Mouse (Mus musculus) heart, embryonic 13.5 days (tissue): ENCODE measurements around the gene Gp9. TPM values are rescaled to one million over a fixed set of nuclear protein-coding genes. Genes with fewer than 3 reads are reported as not detected.

Experiments used
- ATAC-seq: fragments of 200-750 bp; cut with Nextera tagmentation; 2 replicates; pipeline ENCODE4 v1.8.0; 2017; ENCODE audit warnings: moderate TSS enrichment; ENCODE audit not compliant: insufficient number of reproducible peaks, low FRiP score, low TSS enrichment; ENCODE audit errors: extremely low read depth
- H3K27ac ChIP-seq: fragments of 300-500 bp; sonication (generic); replicated peaks from 2 replicates; pipeline ENCODE4 v1.5.1; 2015; ENCODE audit warnings: moderate library complexity, mild to moderate bottlenecking, inconsistent platforms
- H3K27me3 ChIP-seq: fragments of 300-500 bp; sonication (generic); replicated peaks from 2 replicates; pipeline ENCODE4 v1.6.1; 2015; ENCODE audit warnings: mild to moderate bottlenecking, inconsistent platforms
- H3K36me3 ChIP-seq: fragments of 300-500 bp; sonication (generic); 2 replicates; pipeline ENCODE4 v1.6.1; 2015; ENCODE audit warnings: mild to moderate bottlenecking, inconsistent platforms
- H3K4me1 ChIP-seq: fragments of 300-500 bp; sonication (generic); 2 replicates; pipeline ENCODE4 v1.6.1; 2015; ENCODE audit warnings: inconsistent platforms
- H3K4me2 ChIP-seq: fragments of 300-500 bp; sonication (generic); 2 replicates; pipeline ENCODE4 v1.6.1; 2015; ENCODE audit warnings: inconsistent platforms, mild to moderate bottlenecking, moderate library complexity
- H3K4me3 ChIP-seq: fragments of 300-500 bp; sonication (generic); 2 replicates; pipeline ENCODE4 v1.5.1; 2015; ENCODE audit warnings: moderate library complexity, mild to moderate bottlenecking, inconsistent platforms
- H3K9ac ChIP-seq: fragments of 300-500 bp; sonication (generic); 2 replicates; pipeline ENCODE4 v1.6.1; 2015; ENCODE audit warnings: inconsistent platforms, mild to moderate bottlenecking, moderate library complexity
- H3K9me3 ChIP-seq: fragments of 300-500 bp; sonication (generic); 2 replicates; pipeline ENCODE4 v1.6.1; 2016; ENCODE audit warnings: inconsistent platforms
- WGBS: fragments of 180-500 bp; shearing (Covaris S2); methylation state at CpG from one replicate; pipeline ENCODE4 v1.1.7; 2015; ENCODE audit warnings: mixed read lengths; 5-methylcytosine and 5-hydroxymethylcytosine counted together
- polyA plus RNA-seq: library from polyadenylated mRNA; unstranded; fragments of >200 nt; fragmentation: Nextera tagmentation; extraction: Ambion mirVana; gene quantifications from 2 replicates; pipeline ENCODE4 v1.2.1, GENCODE M21; 2015

Gp9 gene
- polyA plus RNA-seq, 1 experiment from 2014 or later, result 5.1 TPM

DNA sequence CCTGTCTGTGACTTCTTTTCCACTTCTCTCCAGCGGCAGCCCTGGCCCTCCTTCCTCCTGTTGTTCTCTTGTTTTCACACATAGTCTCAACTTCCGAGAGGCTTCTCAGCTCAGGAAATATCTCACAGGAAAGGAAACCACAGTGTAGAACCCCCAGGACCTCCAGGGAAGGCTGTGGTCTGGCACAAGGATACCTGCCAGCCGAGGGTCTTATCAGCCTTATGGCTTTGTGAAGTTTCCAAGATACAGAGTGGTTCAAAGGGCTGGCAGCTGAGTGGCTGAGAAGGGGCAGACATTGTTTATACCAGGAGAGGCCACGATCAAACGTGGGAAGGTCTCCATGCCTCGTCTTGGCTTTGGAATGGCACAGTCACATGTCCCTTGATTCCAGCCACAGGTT, 38.0 kb upstream of the Gp9 start:
- Histone ChIP-seq H3K9me3 (no peaks in the 10 kb centered on the region), H3K4me2 (no peak overlapping the region), H3K27me3 (peaks cover 19% of the 10 kb centered on the region), H3K27ac (peak overlapping the region; percentile 58), H3K4me1 (peaks cover 30% of the 10 kb centered on the region), H3K36me3 (no peaks in the 10 kb centered on the region), H3K9ac (0 out of 2 replicates have a peak overlapping the region, but pooled peaks have one; percentile 37), H3K4me3 (no peak overlapping the region)
- peak; percentile 8; the same call in 1 of the 2 replicates for ATAC-seq
- WGBS, result 28% methylated on average over 6 of the region's 6 CpGs

- Histone ChIP-seq H3K36me3 (no peaks in the 10 kb centered on the region), H3K4me2 (no peak overlapping the region), H3K4me1 (peaks cover 30% of the 10 kb centered on the region), H3K27me3 (peaks cover 13% of the 10 kb centered on the region), H3K9me3 (no peaks in the 10 kb centered on the region), H3K4me3 (no peak overlapping the region), H3K27ac (no peak overlapping the region; the same call in 1 of the 2 replicates), H3K9ac (no peak overlapping the region)
- no peak for ATAC-seq
Observed at GRCm38 (mm10) chr6:87740496-87740895, 37.4 kb upstream of the Gp9 start.

- H3K9ac ChIP-seq, result no peak overlapping the region
- H3K36me3 ChIP-seq, result no peaks in the 10 kb centered on the region
- WGBS, result 68% methylated on average over 8 of the region's 8 CpGs
- no peak overlapping the region for H3K4me2 ChIP-seq
- no peaks in the 10 kb centered on the region for H3K9me3 ChIP-seq
- H3K4me1 ChIP-seq, result peaks cover 35% of the 10 kb centered on the region
- no peak overlapping the region for H3K27ac ChIP-seq
- no peaks in the 10 kb centered on the region for H3K27me3 ChIP-seq
- no peak for ATAC-seq
- H3K4me3 ChIP-seq, result no peak overlapping the region
Observed at GRCm38 (mm10) chr6:87741978-87742377, 35.9 kb upstream of the Gp9 start.

DNA sequence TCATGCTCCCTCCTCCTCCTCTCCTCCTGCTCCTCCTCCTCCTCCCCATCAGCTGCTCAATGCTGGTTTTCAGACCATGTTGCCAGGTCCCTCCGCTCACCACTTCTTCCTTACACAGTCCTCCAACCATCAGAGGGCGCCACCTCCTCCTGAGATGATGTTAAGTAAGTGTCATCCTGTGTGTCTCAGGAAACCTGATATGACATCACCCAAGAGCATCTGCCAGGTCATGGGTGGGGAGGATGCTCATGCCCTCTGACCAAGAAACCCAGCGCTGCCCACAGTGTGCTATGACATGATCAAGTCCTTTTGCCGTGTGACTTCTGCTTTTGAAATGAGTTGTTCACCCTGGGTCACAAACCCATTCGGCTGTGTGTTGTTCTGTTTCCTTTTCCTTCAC, 35.1 kb upstream of the Gp9 start:
- Histone ChIP-seq H3K4me2 (no peak overlapping the region), H3K4me3 (no peak overlapping the region), H3K27me3 (no peaks in the 10 kb centered on the region), H3K4me1 (peaks cover 35% of the 10 kb centered on the region), H3K9me3 (no peaks in the 10 kb centered on the region), H3K36me3 (no peaks in the 10 kb centered on the region), H3K9ac (no peak overlapping the region), H3K27ac (no peak overlapping the region)
- ATAC-seq, result no peak
- WGBS, result 80% methylated on average over 5 of the region's 5 CpGs

DNA sequence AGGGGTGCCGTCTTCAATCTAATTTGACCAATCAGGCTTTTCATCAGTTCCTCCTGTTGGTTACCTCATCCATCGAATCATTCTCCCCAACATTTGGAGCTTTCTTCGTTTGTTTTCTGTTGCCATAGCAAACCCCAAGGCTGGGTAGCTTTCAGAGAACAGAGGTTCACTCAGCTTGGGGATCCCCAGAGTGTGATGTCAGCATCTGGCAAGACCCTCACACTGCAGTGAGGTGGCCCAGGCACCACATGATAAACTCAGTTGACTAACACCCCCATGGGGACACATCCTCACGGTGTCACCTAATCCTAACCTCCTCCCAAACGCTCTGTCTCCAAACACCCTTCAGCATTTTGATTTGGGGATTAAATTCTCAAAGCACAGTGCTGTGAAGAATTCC, 34.6 kb upstream of the Gp9 start:
- no peaks in the 10 kb centered on the region for H3K36me3 ChIP-seq
- no peak overlapping the region for H3K4me3 ChIP-seq
- H3K27ac ChIP-seq, result no peak overlapping the region
- no peak for ATAC-seq
- H3K4me2 ChIP-seq, result no peak overlapping the region
- 63% methylated on average over 5 of the region's 5 CpGs for WGBS
- no peaks in the 10 kb centered on the region for H3K9me3 ChIP-seq
- H3K27me3 ChIP-seq, result no peaks in the 10 kb centered on the region
- no peak overlapping the region for H3K9ac ChIP-seq
- H3K4me1 ChIP-seq, result peaks cover 30% of the 10 kb centered on the region

DNA sequence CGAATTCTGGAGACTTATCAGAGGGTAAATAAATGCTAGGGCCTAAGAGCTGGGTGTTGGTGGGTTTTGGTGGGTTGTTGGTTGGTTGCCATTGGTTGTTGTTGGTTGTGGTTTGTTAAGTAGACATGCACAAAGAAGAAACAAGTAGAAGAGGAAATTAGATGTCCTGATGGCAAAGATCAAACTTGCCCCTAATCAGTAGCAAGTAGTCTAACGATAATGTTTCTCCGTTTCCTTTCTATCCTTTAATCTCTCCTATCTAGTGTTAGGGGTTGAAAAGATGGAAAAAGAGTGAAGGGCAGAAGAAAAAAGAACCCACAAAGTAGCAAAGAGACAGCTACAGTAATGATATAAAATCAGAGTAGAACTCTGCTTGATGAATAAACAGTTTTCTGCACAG, 33.2 kb upstream of the Gp9 start:
- 83% methylated on average over 3 of the region's 3 CpGs for WGBS
- ATAC-seq, result no peak
- no peaks in the 10 kb centered on the region for H3K9me3 ChIP-seq

GRCm38 (mm10) chr6:87745301-87745700, 32.6 kb upstream of the Gp9 start:
- H3K9ac ChIP-seq, result no peak overlapping the region
- no peaks in the 10 kb centered on the region for H3K36me3 ChIP-seq
- ATAC-seq, result no peak
- H3K4me3 ChIP-seq, result no peak overlapping the region
- no peak overlapping the region for H3K4me2 ChIP-seq
- no peak overlapping the region for H3K27ac ChIP-seq
- peaks cover 21% of the 10 kb centered on the region for H3K4me1 ChIP-seq
- peaks cover under 1% of the 10 kb centered on the region; the same call in 1 of the 2 replicates for H3K27me3 ChIP-seq
- no peaks in the 10 kb centered on the region for H3K9me3 ChIP-seq
- 48% methylated on average over 1 of the region's 1 CpGs for WGBS

More for the DNA sequence above, 33.2 kb upstream of the Gp9 start:
- no peak overlapping the region for H3K9ac ChIP-seq
- H3K4me2 ChIP-seq, result no peak overlapping the region
- H3K4me1 ChIP-seq, result peaks cover 28% of the 10 kb centered on the region
- no peak overlapping the region for H3K4me3 ChIP-seq
- no peaks in the 10 kb centered on the region for H3K27me3 ChIP-seq
- H3K27ac ChIP-seq, result no peak overlapping the region
- no peaks in the 10 kb centered on the region for H3K36me3 ChIP-seq

GRCm38 (mm10) chr6:87746059-87746458, 31.8 kb upstream of the Gp9 start:
- no peak overlapping the region for H3K4me3 ChIP-seq
- WGBS, result 61% methylated on average over 3 of the region's 3 CpGs
- no peaks in the 10 kb centered on the region for H3K9me3 ChIP-seq
- ATAC-seq, result no peak
- H3K4me1 ChIP-seq, result peaks cover 14% of the 10 kb centered on the region
- no peak overlapping the region for H3K9ac ChIP-seq
- no peaks in the 10 kb centered on the region for H3K36me3 ChIP-seq
- H3K4me2 ChIP-seq, result no peak overlapping the region
- 0 out of 2 replicates have a peak overlapping the region, but pooled peaks have one; percentile 12 for H3K27ac ChIP-seq
- peaks cover 8% of the 10 kb centered on the region for H3K27me3 ChIP-seq

GRCm38 (mm10) chr6:87746849-87747248, 31.0 kb upstream of the Gp9 start:
- H3K27me3 ChIP-seq, result peaks cover 12% of the 10 kb centered on the region
- no peak overlapping the region for H3K4me3 ChIP-seq
- no peaks in the 10 kb centered on the region for H3K36me3 ChIP-seq
- H3K27ac ChIP-seq, result no peak overlapping the region
- H3K4me1 ChIP-seq, result peaks cover 14% of the 10 kb centered on the region
- ATAC-seq, result no peak
- no peak overlapping the region for H3K9ac ChIP-seq
- WGBS, result 54% methylated on average over 2 of the region's 2 CpGs
- no peaks in the 10 kb centered on the region for H3K9me3 ChIP-seq
- no peak overlapping the region for H3K4me2 ChIP-seq

GRCm38 (mm10) chr6:87748078-87748477, 29.8 kb upstream of the Gp9 start:
- no peaks in the 10 kb centered on the region for H3K9me3 ChIP-seq
- H3K4me3 ChIP-seq, result no peak overlapping the region
- no peaks in the 10 kb centered on the region for H3K36me3 ChIP-seq
- ATAC-seq, result no peak
- peaks cover 14% of the 10 kb centered on the region for H3K4me1 ChIP-seq
- no peak overlapping the region for H3K9ac ChIP-seq
- whole genome bisulfite sequencing, result 78% methylated on average over 2 of the region's 2 CpGs
- H3K27ac ChIP-seq, result 0 out of 2 replicates have a peak overlapping the region, but pooled peaks have one; percentile 8
- peaks cover 12% of the 10 kb centered on the region for H3K27me3 ChIP-seq
- H3K4me2 ChIP-seq, result no peak overlapping the region

GRCm38 (mm10) chr6:87748531-87748930, 29.3 kb upstream of the Gp9 start:
- Histone ChIP-seq H3K27ac (no peak overlapping the region), H3K9ac (no peak overlapping the region), H3K4me2 (no peak overlapping the region), H3K36me3 (no peaks in the 10 kb centered on the region), H3K4me1 (peaks cover 14% of the 10 kb centered on the region), H3K4me3 (no peak overlapping the region), H3K27me3 (peaks cover 12% of the 10 kb centered on the region), H3K9me3 (no peaks in the 10 kb centered on the region)
- ATAC-seq, result no peak
- WGBS, result 62% methylated on average over 6 of the region's 6 CpGs

DNA sequence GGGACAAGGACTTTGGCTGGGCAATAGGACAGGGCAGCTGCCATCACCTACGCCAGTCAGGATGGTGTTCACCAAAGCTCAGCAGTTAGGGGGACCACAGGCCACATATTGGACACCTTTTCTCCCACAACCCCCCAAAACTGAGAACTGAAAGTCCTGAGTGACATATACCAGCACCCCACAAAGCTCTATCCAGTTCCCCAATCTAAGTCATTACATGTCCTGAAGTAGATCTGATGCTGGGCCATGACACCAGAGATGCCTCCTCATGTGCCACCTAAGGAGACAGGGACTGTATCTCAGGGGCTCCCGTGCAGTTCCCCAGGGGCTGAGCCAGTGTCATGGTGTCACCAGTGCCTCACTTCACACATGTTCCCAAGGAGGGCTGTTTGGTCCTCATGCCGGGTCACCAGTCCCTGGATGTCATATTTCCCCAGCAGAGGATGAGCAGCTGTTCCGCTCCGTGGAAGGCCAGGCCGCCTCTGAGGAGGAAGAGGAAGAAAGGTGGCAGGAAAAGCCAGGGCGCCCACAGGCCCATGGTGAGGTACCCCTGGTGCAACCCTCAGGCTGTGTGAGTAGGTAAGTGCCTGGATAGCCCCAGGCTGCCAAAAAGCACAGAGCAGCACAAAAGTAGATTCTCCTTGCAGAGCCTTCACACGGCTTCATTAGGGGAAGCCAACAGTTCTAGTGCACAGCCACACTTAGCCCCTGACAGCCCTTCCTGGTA, 27.5 kb upstream of the Gp9 start:
- Histone ChIP-seq H3K4me3 (no peak overlapping the region), H3K27me3 (peaks cover 12% of the 10 kb centered on the region), H3K36me3 (no peaks in the 10 kb centered on the region), H3K4me2 (no peak overlapping the region), H3K9ac (no peak overlapping the region), H3K9me3 (no peaks in the 10 kb centered on the region), H3K27ac (no peak overlapping the region), H3K4me1 (peaks cover 14% of the 10 kb centered on the region)
- WGBS, result 66% methylated on average over 8 of the region's 8 CpGs
- ATAC-seq, result no peak
